Mouse (Mus musculus) frontal cortex, postnatal 10 days (tissue): Measurements from ENCODE around the gene Gm29427.
"Not testable (repeated sequence)": the region's sequence is repeated elsewhere in the genome, so short reads cannot be mapped to it uniquely, and the experiment has no call there.

ENCODE experiments used
- DNase-seq, 2 experiments: peaks; one replicate each; pipeline ENCODE4 v3.0.0; 2022; ENCODE audit warnings: low spot score in 2 of 2, mixed read lengths in 1 of 2

Gene Gm29427

GRCm38 (mm10) chr1:130659641-130660040, 56.0 kb downstream of the Gm29427 start:
- DNase-seq = not testable (repeated sequence)

- no peak for DNase-seq
Observed at GRCm38 (mm10) chr1:130644103-130644502, 71.5 kb downstream of the Gm29427 start.

- DNase-seq = no peak
Observed at GRCm38 (mm10) chr1:130640967-130641366, 74.6 kb downstream of the Gm29427 start.

GRCm38 (mm10) chr1:130633761-130634410, 81.7 kb downstream of the Gm29427 start:
- DNase-seq = peak; percentile 15 to 67

- no peak for DNase-seq
Observed at GRCm38 (mm10) chr1:130633316-130633715, 82.3 kb downstream of the Gm29427 start.

- DNase-seq = no peak
Observed at GRCm38 (mm10) chr1:130629521-130629920, 86.1 kb downstream of the Gm29427 start, which contains the start of gene Zp3r. Gene Zp3r (minus strand): TSS chr1:130629621.
